Mouse (Mus musculus): ENCODE data around the gene Nmur2. TPM values are rescaled to one million over a fixed set of nuclear protein-coding genes. Genes with fewer than 3 reads are reported as not detected.

Gene Nmur2
- polyA plus RNA-seq, 2 experiments, result not detected

DNA sequence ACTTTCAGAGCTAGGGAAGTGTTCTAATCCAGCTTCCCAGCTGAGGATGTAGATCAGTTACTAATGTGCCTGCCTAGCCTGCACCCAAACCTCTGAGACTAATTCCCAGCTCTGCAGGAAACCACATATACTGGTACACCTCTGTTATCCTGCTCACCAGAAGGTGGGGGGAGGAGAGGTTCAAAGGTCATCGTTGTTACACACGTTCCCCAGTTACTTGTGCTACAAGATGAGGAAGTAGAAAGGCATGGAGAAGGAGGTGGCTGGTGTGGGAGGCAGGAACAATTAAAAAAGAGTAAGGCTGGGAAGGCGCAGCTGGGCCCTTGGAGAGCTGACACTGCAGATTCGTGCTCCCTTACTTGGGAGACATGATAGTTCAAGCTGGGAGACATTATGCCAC, 23.8 kb upstream of the Nmur2 start:
- TF ChIP-seq EP300 (IDR thresholded peaks at IDR 0.05; ENCODE audit: low read depth) (no peak), CTCF (IDR thresholded peaks at IDR 0.05; ENCODE audit: low read depth) (no peak)
- H3K27me3 ChIP-seq (ENCODE audit: control insufficient read depth, insufficient read depth, low read length), result no peaks in the 10 kb centered on the region
- no peak overlapping the region for H3K4me3 ChIP-seq (ENCODE audit: insufficient read depth in 1 of 2, low read depth in 2 of 2, low read length in 2 of 2)
- H3K27ac ChIP-seq, result no peak overlapping the region
- H3K9ac ChIP-seq (replicated peaks), result no peak overlapping the region
- WGBS (ENCODE audit: insufficient replicate concordance), result 11% methylated on average over 4 of the region's 4 CpGs
- DNase-seq (ENCODE audit: low read depth in 3 of 3, low spot score in 3 of 3), result no peak
- no peaks in the 10 kb centered on the region for H3K36me3 ChIP-seq (replicated peaks; ENCODE audit: control insufficient read depth, insufficient read depth, low read depth)
- no peaks in the 10 kb centered on the region for H3K9me3 ChIP-seq (ENCODE audit: control insufficient read depth, low read length)
- H3K4me1 ChIP-seq (replicated peaks; ENCODE audit: control insufficient read depth in 2 of 2, insufficient read depth in 2 of 2, low read length in 1 of 2), result peaks cover 0 to 3% of the 10 kb centered on the region in 2 experiments; a peak in 1 of 4 replicates
- no peak overlapping the region for H3K4me2 ChIP-seq (ENCODE audit: low read depth)
- no peak for ATAC-seq (ENCODE audit: insufficient read depth)

DNA sequence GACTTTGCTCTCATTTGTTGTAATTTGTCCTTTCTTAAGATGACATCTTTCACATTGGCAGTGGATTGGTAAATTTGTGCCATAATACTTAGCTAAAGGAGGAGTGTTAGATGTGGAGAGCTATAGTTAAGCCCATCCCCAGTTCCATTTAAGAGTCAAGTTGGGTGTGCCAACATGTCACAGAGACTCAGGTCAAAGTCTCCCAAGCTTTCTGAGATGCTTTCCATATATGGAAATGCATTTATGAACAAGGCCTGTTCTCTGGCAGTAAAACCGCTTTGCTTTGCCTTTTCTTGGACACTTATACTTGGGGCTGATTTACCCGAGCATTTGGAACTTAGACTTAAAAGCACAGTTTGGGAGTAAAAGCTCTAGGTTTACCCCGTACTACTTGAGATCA, 18.4 kb upstream of the Nmur2 start:
- no peak for ATAC-seq (ENCODE audit: insufficient read depth)
- no peak overlapping the region for H3K27ac ChIP-seq

DNA sequence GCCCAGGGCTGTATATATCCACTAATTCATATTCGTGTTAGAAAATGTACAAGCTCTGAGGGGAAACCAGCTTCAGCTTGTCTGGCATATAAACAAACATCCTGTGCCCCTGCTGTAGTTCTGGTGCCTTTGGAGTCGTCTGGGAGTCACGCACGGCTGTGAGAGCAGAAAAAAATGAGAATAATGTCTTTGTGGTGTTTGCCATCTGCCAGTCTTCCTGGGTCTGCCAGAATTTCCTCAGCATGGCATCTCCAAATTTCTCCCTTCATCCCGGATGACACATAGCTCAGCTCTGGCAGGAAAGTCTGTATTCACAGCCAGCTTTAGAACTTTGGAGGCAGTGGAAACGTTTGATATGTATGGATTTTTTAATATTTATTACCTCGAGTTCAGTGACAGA, 13.6 kb upstream of the Nmur2 start:
- Histone ChIP-seq H3K36me3 (replicated peaks; ENCODE audit: control insufficient read depth, insufficient read depth, low read depth) (no peaks in the 10 kb centered on the region), H3K4me3 (ENCODE audit: insufficient read depth in 1 of 2, low read depth in 2 of 2, low read length in 2 of 2) (no peak overlapping the region), H3K27me3 (ENCODE audit: control insufficient read depth, insufficient read depth, low read length) (no peaks in the 10 kb centered on the region), H3K9me3 (ENCODE audit: control insufficient read depth, low read length) (no peaks in the 10 kb centered on the region), H3K4me1 (replicated peaks; ENCODE audit: control insufficient read depth in 2 of 2, insufficient read depth in 2 of 2, low read length in 1 of 2) (no peaks in the 10 kb centered on the region), H3K9ac (replicated peaks) (no peak overlapping the region), H3K4me2 (ENCODE audit: low read depth) (no peak overlapping the region), H3K27ac (no peak overlapping the region)
- TF ChIP-seq CTCF (IDR thresholded peaks at IDR 0.05; ENCODE audit: low read depth) (no peak), EP300 (IDR thresholded peaks at IDR 0.05; ENCODE audit: low read depth) (no peak)
- DNase-seq (ENCODE audit: low read depth in 3 of 3, low spot score in 3 of 3) (no peak), ATAC-seq (ENCODE audit: insufficient read depth) (no peak)
- WGBS (ENCODE audit: insufficient replicate concordance), result 53% methylated on average over 7 of the region's 7 CpGs

More for the DNA sequence above, 18.4 kb upstream of the Nmur2 start:
- no peaks in the 10 kb centered on the region for H3K4me1 ChIP-seq (replicated peaks; ENCODE audit: control insufficient read depth in 2 of 2, insufficient read depth in 2 of 2, low read length in 1 of 2)
- no peak for TF ChIP-seq EP300 (IDR thresholded peaks at IDR 0.05; ENCODE audit: low read depth)
- no peak for TF ChIP-seq CTCF (IDR thresholded peaks at IDR 0.05; ENCODE audit: low read depth)
- 54% methylated on average over 3 of the region's 3 CpGs for WGBS (ENCODE audit: insufficient replicate concordance)
- no peaks in the 10 kb centered on the region for H3K27me3 ChIP-seq (ENCODE audit: control insufficient read depth, insufficient read depth, low read length)
- H3K36me3 ChIP-seq (replicated peaks; ENCODE audit: control insufficient read depth, insufficient read depth, low read depth), result no peaks in the 10 kb centered on the region
- no peaks in the 10 kb centered on the region for H3K9me3 ChIP-seq (ENCODE audit: control insufficient read depth, low read length)
- no peak for DNase-seq (ENCODE audit: low read depth in 3 of 3, low spot score in 3 of 3)
- H3K4me3 ChIP-seq (ENCODE audit: insufficient read depth in 1 of 2, low read depth in 2 of 2, low read length in 2 of 2), result no peak overlapping the region
- no peak overlapping the region for H3K9ac ChIP-seq (replicated peaks)
- H3K4me2 ChIP-seq (ENCODE audit: low read depth), result no peak overlapping the region

DNA sequence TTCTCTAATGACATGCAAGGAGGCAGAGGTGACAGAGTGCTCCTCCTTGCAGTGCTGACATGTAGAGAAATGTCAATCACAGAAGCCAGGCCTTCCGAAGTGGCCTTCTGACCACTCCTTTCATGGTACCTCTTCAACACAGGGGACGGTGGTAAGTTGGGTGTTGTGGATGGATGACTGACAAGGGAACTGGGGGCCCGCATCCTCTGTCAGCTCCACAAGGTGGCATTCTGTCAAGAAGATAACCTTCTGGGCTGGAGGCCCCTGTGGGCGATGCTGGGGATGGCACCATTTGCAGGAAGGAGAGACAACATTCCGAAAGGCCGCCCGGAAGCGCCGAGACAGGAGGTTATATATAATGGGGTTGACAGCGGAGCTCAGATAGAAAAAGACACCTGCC, 14.0 kb downstream of the Nmur2 start:
- no peak overlapping the region for H3K9ac ChIP-seq (replicated peaks)
- TF ChIP-seq EP300 (IDR thresholded peaks at IDR 0.05; ENCODE audit: low read depth) (no peak), CTCF (IDR thresholded peaks at IDR 0.05; ENCODE audit: low read depth) (no peak)
- no peaks in the 10 kb centered on the region for H3K4me1 ChIP-seq (replicated peaks; ENCODE audit: control insufficient read depth in 2 of 2, insufficient read depth in 2 of 2, low read length in 1 of 2)
- H3K4me2 ChIP-seq (ENCODE audit: low read depth), result no peak overlapping the region
- H3K27me3 ChIP-seq (ENCODE audit: control insufficient read depth, insufficient read depth, low read length), result no peaks in the 10 kb centered on the region
- DNase-seq (ENCODE audit: low read depth in 3 of 3, low spot score in 3 of 3) (no peak), ATAC-seq (ENCODE audit: insufficient read depth) (no peak)
- no peak overlapping the region for H3K4me3 ChIP-seq (ENCODE audit: insufficient read depth in 1 of 2, low read depth in 2 of 2, low read length in 2 of 2)
- no peak overlapping the region for H3K27ac ChIP-seq
- WGBS (ENCODE audit: insufficient replicate concordance), result 70% methylated on average over 10 of the region's 10 CpGs
- H3K9me3 ChIP-seq (ENCODE audit: control insufficient read depth, low read length), result no peaks in the 10 kb centered on the region
- H3K36me3 ChIP-seq (replicated peaks; ENCODE audit: control insufficient read depth, insufficient read depth, low read depth), result no peaks in the 10 kb centered on the region

DNA sequence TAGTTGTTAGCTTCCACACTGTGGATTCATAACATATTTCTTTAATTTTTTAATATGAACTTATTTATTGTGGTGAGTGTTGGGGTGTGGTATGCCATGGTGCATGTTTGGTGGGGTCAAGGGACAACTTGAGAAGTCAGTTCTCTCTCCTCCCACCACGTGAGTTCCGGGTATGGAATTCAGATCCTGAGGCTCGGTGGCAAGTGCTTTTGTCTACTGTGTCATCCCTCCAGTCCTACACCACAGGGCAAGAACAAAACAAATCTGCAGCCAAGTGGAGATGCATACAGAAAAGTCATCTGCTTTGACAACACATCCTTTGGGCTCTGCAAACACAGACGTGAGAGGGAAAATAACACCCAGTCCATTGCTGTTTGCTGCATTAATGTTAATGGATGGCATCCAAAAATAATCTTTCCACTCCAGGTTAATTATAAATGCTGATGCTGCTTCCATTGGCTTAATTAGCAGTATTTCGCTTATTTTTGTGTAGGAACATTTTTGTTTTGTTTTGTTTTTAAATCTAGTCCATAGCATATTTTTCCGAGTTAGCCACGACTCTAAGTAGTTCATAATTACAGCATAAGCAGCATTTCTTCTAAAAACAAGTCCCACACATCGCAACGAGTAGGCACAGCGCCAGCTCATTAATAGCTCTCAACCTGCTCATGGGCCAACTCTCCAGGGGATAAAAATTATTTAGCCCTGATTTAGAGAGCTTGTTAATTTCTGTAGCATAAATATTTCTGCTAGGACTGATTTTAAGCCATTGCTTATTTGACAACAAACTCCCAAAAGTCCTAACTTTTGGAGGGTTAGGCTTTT, 14.9 kb downstream of the Nmur2 start:
- H3K9ac ChIP-seq (replicated peaks), result no peak overlapping the region
- DNase-seq (ENCODE audit: low read depth in 3 of 3, low spot score in 3 of 3) (no peak), ATAC-seq (ENCODE audit: insufficient read depth) (no peak)
- no peaks in the 10 kb centered on the region for H3K9me3 ChIP-seq (ENCODE audit: control insufficient read depth, low read length)
- H3K27me3 ChIP-seq (ENCODE audit: control insufficient read depth, insufficient read depth, low read length), result no peaks in the 10 kb centered on the region
- H3K36me3 ChIP-seq (replicated peaks; ENCODE audit: control insufficient read depth, insufficient read depth, low read depth), result no peaks in the 10 kb centered on the region
- no peak overlapping the region for H3K4me3 ChIP-seq (ENCODE audit: insufficient read depth in 1 of 2, low read depth in 2 of 2, low read length in 2 of 2)
- no peak overlapping the region for H3K4me2 ChIP-seq (ENCODE audit: low read depth)
- no peak overlapping the region for H3K27ac ChIP-seq
- TF ChIP-seq EP300 (IDR thresholded peaks at IDR 0.05; ENCODE audit: low read depth) (no peak), CTCF (IDR thresholded peaks at IDR 0.05; ENCODE audit: low read depth) (no peak)
- H3K4me1 ChIP-seq (replicated peaks; ENCODE audit: control insufficient read depth in 2 of 2, insufficient read depth in 2 of 2, low read length in 1 of 2), result no peaks in the 10 kb centered on the region
- 66% methylated on average over 10 of the region's 10 CpGs for WGBS (ENCODE audit: insufficient replicate concordance)
